Mouse (Mus musculus): ENCODE data around the gene Cd36. TPM values are rescaled to one million over a fixed set of nuclear protein-coding genes. Genes with fewer than 3 reads are reported as not detected.
A peak's percentile ranks its signal among the peaks of the same experiment; 100 is the strongest.

Cd36 gene
- polyA plus RNA-seq, 1 experiment from 2014 or later = 29.5 TPM

DNA sequence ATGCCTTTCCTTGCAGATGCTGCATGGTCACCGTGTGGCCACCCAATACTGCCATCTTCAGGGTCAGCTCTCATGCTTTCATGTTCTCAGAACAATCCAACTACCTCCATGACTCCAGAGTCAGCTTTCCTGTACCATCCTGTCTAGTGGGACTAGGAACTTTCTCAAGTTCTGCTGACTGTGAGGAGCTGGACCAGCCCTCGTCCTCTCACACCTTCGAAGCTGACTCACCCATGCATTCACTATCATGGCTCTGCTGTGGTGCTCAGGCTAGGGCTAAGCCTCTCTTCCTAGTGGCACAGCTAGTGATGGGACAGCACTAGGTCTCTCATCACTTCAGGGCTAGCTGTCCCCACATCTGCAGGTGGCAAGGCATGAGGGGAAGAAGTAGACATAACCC is 30.7 kb downstream of the Cd36 start:
- Histone ChIP-seq H3K9me3 (replicated peaks) (no peaks in the 10 kb centered on the region), H3K36me3 (replicated peaks) (no peaks in the 10 kb centered on the region), H3K4me2 (no peak overlapping the region), H3K9ac (no peak overlapping the region), H3K27ac (replicated peaks) (no peak overlapping the region), H3K4me1 (replicated peaks) (no peaks in the 10 kb centered on the region), H3K4me3 (replicated peaks) (no peak overlapping the region), H3K27me3 (no peaks in the 10 kb centered on the region)
- WGBS (ENCODE audit: insufficient replicate concordance) = 58% methylated on average over 3 of the region's 3 CpGs
- no peak for ATAC-seq (ENCODE audit: insufficient read depth)

DNA sequence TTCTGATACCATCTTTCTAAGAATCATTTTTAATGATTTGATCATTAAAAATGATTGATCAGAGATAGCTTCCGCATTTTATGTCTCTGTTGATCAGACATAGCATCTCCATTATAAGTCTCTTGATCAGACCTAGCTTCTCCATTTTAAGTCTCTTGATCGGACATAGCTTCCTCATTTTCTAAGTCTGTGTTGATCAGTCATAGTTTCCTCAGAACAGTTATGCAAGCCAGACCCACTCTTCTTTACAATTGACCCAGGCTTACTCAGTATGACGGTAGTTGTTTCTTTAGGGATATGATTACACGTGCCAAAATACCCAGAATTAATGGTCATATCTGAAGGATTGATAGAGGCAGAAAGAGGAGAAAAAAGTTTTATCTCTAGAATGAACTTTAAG is 31.3 kb downstream of the Cd36 start:
- no peaks in the 10 kb centered on the region for H3K9me3 ChIP-seq (replicated peaks)
- H3K27me3 ChIP-seq = no peaks in the 10 kb centered on the region
- no peak overlapping the region for H3K9ac ChIP-seq
- H3K4me3 ChIP-seq (replicated peaks) = no peak overlapping the region
- H3K36me3 ChIP-seq (replicated peaks) = no peaks in the 10 kb centered on the region
- no peak overlapping the region for H3K27ac ChIP-seq (replicated peaks)
- no peak overlapping the region for H3K4me2 ChIP-seq
- no peak for ATAC-seq (ENCODE audit: insufficient read depth)
- no peaks in the 10 kb centered on the region for H3K4me1 ChIP-seq (replicated peaks)
- 42% methylated on average over 4 of the region's 4 CpGs for WGBS (ENCODE audit: insufficient replicate concordance)

GRCm38 (mm10) chr5:17854127-17854923 is 34.3 kb downstream of the Cd36 start:
- H3K4me2 ChIP-seq = no peak overlapping the region
- no peaks in the 10 kb centered on the region for H3K27me3 ChIP-seq
- no peaks in the 10 kb centered on the region for H3K36me3 ChIP-seq (replicated peaks)
- WGBS (ENCODE audit: insufficient replicate concordance) = 64% methylated on average over 3 of the region's 3 CpGs
- no peaks in the 10 kb centered on the region for H3K4me1 ChIP-seq (replicated peaks)
- no peaks in the 10 kb centered on the region for H3K9me3 ChIP-seq (replicated peaks)
- no peak for ATAC-seq (ENCODE audit: insufficient read depth)
- no peak overlapping the region for H3K27ac ChIP-seq (replicated peaks)
- H3K4me3 ChIP-seq (replicated peaks) = no peak overlapping the region
- H3K9ac ChIP-seq = no peak overlapping the region

- Histone ChIP-seq H3K27me3 (no peaks in the 10 kb centered on the region), H3K27ac (replicated peaks) (no peak overlapping the region), H3K9ac (no peak overlapping the region), H3K4me2 (no peak overlapping the region), H3K9me3 (replicated peaks) (no peaks in the 10 kb centered on the region), H3K4me1 (replicated peaks) (no peaks in the 10 kb centered on the region), H3K4me3 (replicated peaks) (no peak overlapping the region), H3K36me3 (replicated peaks) (no peaks in the 10 kb centered on the region)
- 0 out of 2 replicates have a peak, but pooled peaks have one; percentile 47 for ATAC-seq (ENCODE audit: insufficient read depth)
- WGBS (ENCODE audit: insufficient replicate concordance) = 55% methylated on average over 2 of the region's 2 CpGs
These were observed 38.0 kb downstream of the Cd36 start for GRCm38 (mm10) chr5:17850582-17850981.

- WGBS (ENCODE audit: insufficient replicate concordance) = 54% methylated on average over 1 of the region's 1 CpGs
These were observed 39.0 kb downstream of the Cd36 start for GRCm38 (mm10) chr5:17849582-17849981.

DNA sequence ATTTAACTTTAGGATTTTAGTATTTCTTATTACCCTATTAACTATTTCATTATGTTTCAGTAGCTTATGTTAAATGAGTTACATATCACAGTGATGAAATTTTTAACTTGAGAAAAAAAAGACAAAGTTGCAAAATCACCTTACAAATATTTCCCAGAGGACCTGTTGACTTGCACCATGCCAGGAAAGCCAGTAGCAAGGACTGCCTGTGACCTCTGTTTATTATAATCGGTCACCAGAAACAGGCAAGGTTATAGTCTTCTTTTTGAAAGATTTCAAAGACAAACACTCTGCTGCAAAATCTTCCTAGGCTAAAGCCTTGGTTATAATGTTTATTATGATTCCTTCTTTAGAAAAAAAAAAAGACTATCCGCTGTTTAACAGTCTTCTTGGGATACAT is 39.9 kb downstream of the Cd36 start:
- no peaks in the 10 kb centered on the region for H3K27me3 ChIP-seq
- no peaks in the 10 kb centered on the region for H3K9me3 ChIP-seq (replicated peaks)
- WGBS (ENCODE audit: insufficient replicate concordance) = 73% methylated on average over 2 of the region's 2 CpGs
- no peaks in the 10 kb centered on the region for H3K4me1 ChIP-seq (replicated peaks)
- no peak overlapping the region for H3K9ac ChIP-seq
- H3K4me2 ChIP-seq = no peak overlapping the region
- no peaks in the 10 kb centered on the region for H3K36me3 ChIP-seq (replicated peaks)
- no peak for ATAC-seq (ENCODE audit: insufficient read depth)
- no peak overlapping the region for H3K27ac ChIP-seq (replicated peaks)
- H3K4me3 ChIP-seq (replicated peaks) = no peak overlapping the region

More at GRCm38 (mm10) chr5:17849582-17849981, 39.0 kb downstream of the Cd36 start:
- ATAC-seq (ENCODE audit: insufficient read depth) = no peak
- Histone ChIP-seq H3K27me3 (no peaks in the 10 kb centered on the region), H3K27ac (replicated peaks) (no peak overlapping the region), H3K36me3 (replicated peaks) (no peaks in the 10 kb centered on the region), H3K9me3 (replicated peaks) (no peaks in the 10 kb centered on the region), H3K9ac (no peak overlapping the region), H3K4me3 (replicated peaks) (no peak overlapping the region), H3K4me2 (no peak overlapping the region), H3K4me1 (replicated peaks) (no peaks in the 10 kb centered on the region)

DNA sequence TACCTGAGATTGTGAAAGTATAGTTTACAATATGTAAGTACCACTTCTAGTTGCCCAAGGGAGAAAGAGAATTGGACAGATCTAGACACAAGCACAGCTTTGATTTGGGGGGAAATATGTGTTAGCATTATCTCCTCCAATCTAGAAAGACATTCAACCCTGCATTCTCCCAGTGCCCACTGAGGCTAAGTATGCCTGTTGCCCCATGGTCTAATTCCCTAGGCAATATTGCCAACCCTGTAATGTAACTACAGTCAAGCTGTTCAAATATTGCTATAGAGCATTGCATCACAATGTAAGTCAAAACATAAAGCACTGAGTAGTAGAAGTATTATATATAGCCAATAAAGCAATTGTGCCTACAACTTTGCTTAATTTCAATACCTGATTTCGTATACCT is 40.3 kb downstream of the Cd36 start:
- Histone ChIP-seq H3K27me3 (no peaks in the 10 kb centered on the region), H3K9ac (no peak overlapping the region), H3K9me3 (replicated peaks) (no peaks in the 10 kb centered on the region), H3K4me2 (no peak overlapping the region), H3K36me3 (replicated peaks) (no peaks in the 10 kb centered on the region), H3K4me1 (replicated peaks) (no peaks in the 10 kb centered on the region), H3K27ac (replicated peaks) (no peak overlapping the region), H3K4me3 (replicated peaks) (no peak overlapping the region)
- no peak for ATAC-seq (ENCODE audit: insufficient read depth)
- WGBS (ENCODE audit: insufficient replicate concordance) = 59% methylated on average over 1 of the region's 1 CpGs

DNA sequence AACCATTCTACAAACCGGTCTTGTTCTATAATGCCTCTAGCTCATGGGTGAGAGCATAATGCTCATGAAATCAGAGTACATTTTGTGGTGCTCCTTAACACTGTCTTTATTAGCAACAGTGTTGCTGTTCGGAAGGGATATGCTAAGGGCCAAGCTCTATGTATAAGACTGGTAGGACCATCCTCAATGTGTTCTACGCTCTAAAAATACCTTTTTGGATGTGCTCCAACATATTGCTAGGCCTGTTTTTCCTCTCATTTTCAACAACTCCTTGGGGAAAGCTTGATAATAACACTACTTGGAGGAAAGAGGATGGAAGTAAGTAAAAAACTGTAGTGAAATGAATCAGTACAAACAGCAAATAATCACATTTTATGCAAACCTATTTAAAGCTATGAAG is 44.7 kb downstream of the Cd36 start:
- Histone ChIP-seq H3K36me3 (replicated peaks) (no peaks in the 10 kb centered on the region), H3K4me2 (no peak overlapping the region), H3K27me3 (no peaks in the 10 kb centered on the region), H3K4me1 (replicated peaks) (no peaks in the 10 kb centered on the region), H3K9ac (no peak overlapping the region), H3K4me3 (replicated peaks) (no peak overlapping the region), H3K9me3 (replicated peaks) (no peaks in the 10 kb centered on the region), H3K27ac (replicated peaks) (no peak overlapping the region)
- 63% methylated on average over 3 of the region's 3 CpGs for WGBS (ENCODE audit: insufficient replicate concordance)
- ATAC-seq (ENCODE audit: insufficient read depth) = no peak

DNA sequence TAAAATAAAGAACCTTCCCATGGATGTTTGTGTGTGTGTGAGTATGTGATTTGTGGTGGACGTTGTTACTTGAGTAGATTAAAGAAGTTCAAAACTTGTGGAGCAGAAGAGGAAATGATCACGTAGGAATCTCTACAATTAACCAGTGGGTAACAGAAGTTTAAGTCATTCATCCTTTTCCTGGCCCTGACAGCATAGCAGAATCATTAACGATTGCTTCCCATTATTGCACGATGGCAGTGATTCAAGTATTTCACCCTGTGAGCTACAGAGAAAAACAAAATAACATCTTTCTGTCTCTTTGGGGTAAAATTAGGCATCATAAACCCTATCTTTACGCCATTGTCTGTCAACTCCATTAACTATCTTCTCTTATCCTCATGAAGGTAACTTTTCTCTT is 45.3 kb downstream of the Cd36 start:
- no peak for ATAC-seq (ENCODE audit: insufficient read depth)
- WGBS (ENCODE audit: insufficient replicate concordance) = 52% methylated on average over 5 of the region's 5 CpGs

GRCm38 (mm10) chr5:17842111-17842729 is 46.4 kb downstream of the Cd36 start:
- Histone ChIP-seq H3K27me3 (no peaks in the 10 kb centered on the region), H3K4me2 (no peak overlapping the region), H3K4me3 (replicated peaks) (no peak overlapping the region), H3K4me1 (replicated peaks) (no peaks in the 10 kb centered on the region), H3K9ac (no peak overlapping the region), H3K27ac (replicated peaks) (no peak overlapping the region), H3K36me3 (replicated peaks) (no peaks in the 10 kb centered on the region), H3K9me3 (replicated peaks) (no peaks in the 10 kb centered on the region)
- whole genome bisulfite sequencing (ENCODE audit: insufficient replicate concordance) = 58% methylated on average over 7 of the region's 7 CpGs
- no peak for ATAC-seq (ENCODE audit: insufficient read depth)

More for the DNA sequence above, 45.3 kb downstream of the Cd36 start:
- Histone ChIP-seq H3K27ac (replicated peaks) (no peak overlapping the region), H3K4me1 (replicated peaks) (no peaks in the 10 kb centered on the region), H3K36me3 (replicated peaks) (no peaks in the 10 kb centered on the region), H3K4me2 (no peak overlapping the region), H3K9me3 (replicated peaks) (no peaks in the 10 kb centered on the region), H3K4me3 (replicated peaks) (no peak overlapping the region), H3K9ac (no peak overlapping the region), H3K27me3 (no peaks in the 10 kb centered on the region)

GRCm38 (mm10) chr5:17839549-17839948 is 49.1 kb downstream of the Cd36 start:
- Histone ChIP-seq H3K36me3 (replicated peaks) (no peaks in the 10 kb centered on the region), H3K4me2 (no peak overlapping the region), H3K27ac (replicated peaks) (no peak overlapping the region), H3K4me1 (replicated peaks) (no peaks in the 10 kb centered on the region), H3K9me3 (replicated peaks) (no peaks in the 10 kb centered on the region), H3K27me3 (no peaks in the 10 kb centered on the region), H3K4me3 (replicated peaks) (no peak overlapping the region), H3K9ac (no peak overlapping the region)
- no peak for ATAC-seq (ENCODE audit: insufficient read depth)
- 63% methylated on average over 2 of the region's 2 CpGs for WGBS (ENCODE audit: insufficient replicate concordance)
